Mouse (Mus musculus) liver, embryonic 14.5 days (tissue): ENCODE data around the gene Cpa5. TPM values are rescaled to one million over a fixed set of nuclear protein-coding genes. Genes with fewer than 3 reads are reported as not detected.

ENCODE experiments used
- ATAC-seq: fragments of 200-750 bp; cut with Nextera tagmentation; 2 replicates; pipeline ENCODE4 v1.8.0; 2017; ENCODE audit warnings: moderate number of reproducible peaks, mild to moderate bottlenecking, moderate library complexity; ENCODE audit not compliant: insufficient read depth
- DNase-seq, 3 experiments: peaks; one replicate each; pipeline ENCODE4 v3.0.0-alpha.2; 2012 to 2013; ENCODE audit warnings: low read depth in 3 of 3, low spot score in 3 of 3
- H3K27ac ChIP-seq: fragments of 300-500 bp; sonication (generic); 2 replicates; pipeline ENCODE4 v1.5.1; 2014; ENCODE audit warnings: moderate library complexity, mild to moderate bottlenecking, control low read depth, inconsistent platforms
- H3K27me3 ChIP-seq: fragments of 300-500 bp; sonication (generic); 2 replicates; pipeline ENCODE4 v1.6.1; 2014; ENCODE audit warnings: mild to moderate bottlenecking, low read length, moderate library complexity; ENCODE audit not compliant: control insufficient read depth, insufficient read depth
- H3K36me3 ChIP-seq: fragments of 300-500 bp; sonication (generic); replicated peaks from 2 replicates; pipeline ENCODE4 v1.6.1; 2014; ENCODE audit warnings: low read depth; ENCODE audit not compliant: control insufficient read depth, insufficient read depth
- H3K4me1 ChIP-seq, 2 experiments: fragments of 200-500 bp in 1 of 2; fragments of 300-500 bp in 1 of 2; sonication (generic) in 1 of 2; replicated peaks; 2 replicates each; pipeline ENCODE4 v1.6.1; 2012 to 2014; ENCODE audit warnings: antibody characterized with exemption in 1 of 2, inconsistent platforms in 1 of 2, low read length in 1 of 2; ENCODE audit not compliant: control insufficient read depth in 2 of 2, insufficient read depth in 2 of 2
- H3K4me2 ChIP-seq: fragments of 300-500 bp; sonication (generic); 2 replicates; pipeline ENCODE4 v1.6.1; 2014; ENCODE audit warnings: low read depth, mild to moderate bottlenecking, control low read depth, moderate library complexity
- H3K4me3 ChIP-seq, 2 experiments: fragments of 200-500 bp in 1 of 2; fragments of 300-500 bp in 1 of 2; sonication (generic) in 1 of 2; 2 replicates each; pipeline ENCODE4 v1.5.1; 2012 to 2014; ENCODE audit warnings: low read depth in 2 of 2, low read length in 2 of 2, mild to moderate bottlenecking in 2 of 2, control low read depth in 1 of 2, inconsistent platforms in 1 of 2, moderate library complexity in 1 of 2; ENCODE audit not compliant: insufficient read depth in 1 of 2
- H3K9ac ChIP-seq: fragments of 300-500 bp; sonication (generic); replicated peaks from 2 replicates; pipeline ENCODE4 v1.6.1; 2014; ENCODE audit warnings: mild to moderate bottlenecking, control low read depth, moderate library complexity
- H3K9me3 ChIP-seq: fragments of 300-500 bp; sonication (generic); 2 replicates; pipeline ENCODE4 v1.6.1; 2016; ENCODE audit warnings: low read length, mixed read lengths; ENCODE audit not compliant: control insufficient read depth
- CTCF ChIP-seq: IDR thresholded peaks from 2 replicates; pipeline ENCODE4 v1.5.1; 2016; ENCODE audit warnings: antibody characterized with exemption, low read depth, control low read depth
- EP300 ChIP-seq: IDR thresholded peaks from 2 replicates; pipeline ENCODE4 v1.6.1; 2016; ENCODE audit warnings: antibody characterized with exemption, low read depth
- WGBS: fragments of 180-500 bp; shearing (Covaris S2); extraction: QIAGEN DNeasy Blood & Tissue Kit; methylation state at CpG from one replicate; pipeline ENCODE4 v1.1.7; 2014; ENCODE audit not compliant: insufficient replicate concordance; 5-methylcytosine and 5-hydroxymethylcytosine counted together
- polyA plus RNA-seq, 2 experiments: library from polyadenylated mRNA; depleted of rRNA in 1 of 2; stranded (reverse) in 1 of 2; unstranded in 1 of 2; fragments of >200 nt; fragmentation: Nextera tagmentation in 1 of 2; extraction: Ambion mirVana in 1 of 2; gene quantifications; 2 replicates each; pipeline versions ENCODE4 v1.2.1 to v1.2.3; 2012 to 2014

Cpa5 gene
- polyA plus RNA-seq, 2 experiments: 0.02 TPM; not detected in 1

DNA sequence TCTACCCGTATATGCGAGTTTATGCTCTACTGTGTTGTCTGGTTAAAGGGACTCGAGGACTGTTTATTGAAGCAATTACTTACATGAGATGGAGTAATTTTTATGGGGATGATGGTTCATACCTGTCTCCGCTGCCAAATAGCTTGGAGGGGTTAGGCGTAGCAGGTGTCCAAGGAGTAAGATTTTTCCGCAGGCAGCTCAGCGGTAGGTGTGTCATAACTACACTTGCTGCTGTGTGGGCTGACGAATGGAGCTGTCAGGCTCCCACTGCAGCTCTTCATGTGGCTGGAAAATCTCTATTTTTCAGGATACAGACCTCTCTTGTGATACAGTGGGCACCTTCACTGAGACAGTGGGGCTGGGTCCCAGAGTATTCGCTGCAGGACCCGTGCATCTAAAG lies 41.5 kb upstream of the Cpa5 start:
- WGBS: 73% methylated on average over 10 of the region's 10 CpGs
- H3K4me3 ChIP-seq: no peak overlapping the region

DNA sequence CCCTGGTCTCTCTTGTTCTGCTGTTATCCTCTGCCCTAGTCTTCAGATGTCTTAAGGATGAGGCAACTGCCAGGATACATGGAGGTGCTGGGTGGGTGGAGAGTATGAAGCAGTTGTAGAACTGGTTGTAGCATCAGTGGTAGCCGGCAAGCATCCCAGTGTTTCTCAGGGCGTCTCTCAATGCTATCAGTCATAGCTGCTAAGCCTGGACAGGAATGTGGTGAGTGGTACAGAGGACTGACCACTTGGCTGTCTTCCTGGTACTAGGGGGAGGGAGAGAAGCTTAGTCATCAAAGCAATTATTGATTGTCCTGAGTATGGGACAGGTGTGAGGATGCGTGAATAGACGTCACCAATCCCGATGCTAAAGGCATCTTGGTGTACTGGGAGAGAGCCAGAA lies 40.8 kb upstream of the Cpa5 start:
- TF ChIP-seq EP300: no peak
- TF ChIP-seq CTCF: no peak

More for the DNA sequence above, 41.5 kb upstream of the Cpa5 start:
- DNase-seq (no peak), ATAC-seq (no peak)
- TF ChIP-seq EP300 (no peak), CTCF (no peak)
- no peak overlapping the region for H3K27ac ChIP-seq
- no peaks in the 10 kb centered on the region for H3K36me3 ChIP-seq
- H3K4me2 ChIP-seq: no peak overlapping the region
- H3K4me1 ChIP-seq: no peaks in the 10 kb centered on the region
- H3K9me3 ChIP-seq: no peaks in the 10 kb centered on the region
- no peaks in the 10 kb centered on the region for H3K27me3 ChIP-seq
- no peak overlapping the region for H3K9ac ChIP-seq

DNA sequence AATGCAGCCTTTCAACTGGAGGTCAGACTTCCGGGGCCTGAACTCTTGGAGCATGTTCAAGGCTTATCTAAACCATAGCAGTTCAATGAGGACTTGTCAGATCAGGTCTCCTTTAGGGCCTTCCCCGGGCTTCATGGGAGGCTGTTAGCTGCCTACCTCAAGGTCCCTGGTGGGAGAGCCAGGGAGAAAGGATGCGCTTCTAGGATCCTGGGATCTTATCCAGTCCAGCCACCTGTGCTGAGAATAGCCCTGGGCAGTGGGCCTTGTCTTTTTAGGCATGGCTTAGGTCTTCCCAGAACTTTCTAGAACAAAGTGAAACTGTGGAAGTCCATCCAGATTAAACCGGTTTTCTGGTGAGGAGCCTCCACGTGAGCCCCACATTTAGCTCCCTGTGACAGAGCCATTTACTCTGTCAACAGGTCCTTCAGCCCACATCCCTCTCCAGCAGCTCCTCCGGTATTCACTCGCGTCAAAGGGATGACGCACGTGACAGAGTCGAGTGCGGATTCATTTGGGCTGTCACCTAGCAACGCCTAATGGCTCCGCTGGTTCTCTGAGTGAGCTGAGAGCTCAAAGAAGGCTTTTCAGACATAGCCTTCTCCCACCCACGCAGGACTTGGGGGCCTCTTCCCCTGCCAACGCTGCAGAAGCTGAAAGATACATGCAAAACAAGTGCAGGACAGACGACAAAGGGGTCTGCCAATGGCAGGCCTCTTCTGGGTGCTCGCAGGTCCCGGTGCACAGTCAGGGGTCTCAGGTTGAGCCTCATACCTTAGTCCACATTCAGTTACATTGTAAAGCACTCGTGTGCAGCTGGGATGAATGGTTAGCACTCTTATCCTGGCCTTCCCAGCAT lies 38.1 kb upstream of the Cpa5 start:
- no peak for DNase-seq
- H3K9me3 ChIP-seq: no peaks in the 10 kb centered on the region
- no peak overlapping the region for H3K9ac ChIP-seq
- no peak overlapping the region for H3K27ac ChIP-seq
- TF ChIP-seq CTCF: no peak
- TF ChIP-seq EP300: no peak
- no peaks in the 10 kb centered on the region for H3K4me1 ChIP-seq
- H3K27me3 ChIP-seq: no peaks in the 10 kb centered on the region
- no peak overlapping the region for H3K4me2 ChIP-seq
- ATAC-seq: no peak
- H3K4me3 ChIP-seq: no peak overlapping the region
- 65% methylated on average over 20 of the region's 20 CpGs for WGBS
- no peaks in the 10 kb centered on the region for H3K36me3 ChIP-seq

More for the DNA sequence above, 40.8 kb upstream of the Cpa5 start:
- DNase-seq (no peak), ATAC-seq (no peak)
- no peaks in the 10 kb centered on the region for H3K36me3 ChIP-seq
- no peaks in the 10 kb centered on the region for H3K9me3 ChIP-seq
- H3K4me1 ChIP-seq: no peaks in the 10 kb centered on the region
- no peak overlapping the region for H3K4me2 ChIP-seq
- 72% methylated on average over 5 of the region's 5 CpGs for WGBS
- H3K9ac ChIP-seq: no peak overlapping the region
- H3K27me3 ChIP-seq: no peaks in the 10 kb centered on the region
- no peak overlapping the region for H3K27ac ChIP-seq
- H3K4me3 ChIP-seq: no peak overlapping the region

DNA sequence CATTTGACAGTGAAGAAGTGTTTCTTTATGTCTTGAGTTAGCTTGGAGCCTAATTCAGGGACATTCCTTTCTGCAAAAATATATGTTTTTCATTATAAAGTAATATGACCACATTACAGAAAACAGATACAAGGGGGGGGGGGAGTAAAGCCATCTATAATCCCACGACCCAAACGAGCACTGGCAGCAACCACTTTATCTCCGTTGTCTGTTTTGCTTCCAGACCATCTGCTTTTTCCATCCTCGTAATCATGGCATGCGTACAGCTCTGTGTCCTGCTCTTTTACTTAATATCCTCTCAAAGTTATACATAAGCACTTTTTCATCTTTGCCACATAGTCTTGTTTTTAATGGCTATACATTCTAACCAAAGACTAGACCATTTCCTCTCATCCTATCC lies 37.4 kb upstream of the Cpa5 start:
- no peak for ATAC-seq
- Histone ChIP-seq H3K27ac (no peak overlapping the region), H3K9me3 (no peaks in the 10 kb centered on the region), H3K4me1 (no peaks in the 10 kb centered on the region), H3K9ac (no peak overlapping the region), H3K36me3 (no peaks in the 10 kb centered on the region), H3K4me2 (no peak overlapping the region), H3K27me3 (no peaks in the 10 kb centered on the region), H3K4me3 (no peak overlapping the region)
- no peak for TF ChIP-seq CTCF
- TF ChIP-seq EP300: no peak
- whole genome bisulfite sequencing: 64% methylated on average over 5 of the region's 5 CpGs
- DNase-seq: no peak

DNA sequence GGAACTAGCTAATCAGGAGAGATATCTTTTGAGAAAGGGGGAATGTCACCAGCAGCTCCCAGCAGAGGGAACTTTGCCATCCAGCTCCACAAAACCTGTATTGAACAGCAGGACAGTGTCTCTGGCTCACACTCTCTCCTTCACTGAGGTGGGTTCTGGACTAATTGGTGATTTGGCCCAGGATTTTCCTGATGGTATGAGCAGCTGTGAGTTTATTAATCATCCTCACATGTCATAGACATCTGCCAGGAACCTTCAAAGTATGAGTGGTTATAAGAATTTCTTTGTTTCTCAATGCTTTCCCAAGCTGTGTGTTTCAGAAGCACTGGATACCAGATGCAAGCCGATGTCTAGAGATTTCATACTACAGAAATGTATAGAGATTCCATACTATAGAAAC lies 35.9 kb upstream of the Cpa5 start:
- Histone ChIP-seq H3K36me3 (no peaks in the 10 kb centered on the region), H3K9me3 (no peaks in the 10 kb centered on the region), H3K4me3 (no peak overlapping the region), H3K4me1 (no peaks in the 10 kb centered on the region), H3K9ac (no peak overlapping the region), H3K27me3 (no peaks in the 10 kb centered on the region), H3K4me2 (no peak overlapping the region), H3K27ac (no peak overlapping the region)
- DNase-seq (no peak), ATAC-seq (no peak)
- 81% methylated on average over 1 of the region's 1 CpGs for WGBS
- TF ChIP-seq EP300 (no peak), CTCF (no peak)
